Mouse (Mus musculus) testis, postnatal 14 days (tissue): ENCODE measurements at regions not wholly inside any gene's neighbourhood (a gene's known extent, or its start where the extent isn't known, plus 50 kb on each side); places are given as distances from the start of the nearest gene placed in this dataset.

Experiments used
- DNase-seq: peaks from one replicate; pipeline ENCODE4 v3.0.0; 2021; ENCODE audit warnings: low spot score

GRCm38 (mm10) chr15:62161975-62162647 is 1239.3 kb upstream of the A1bg start:
- DNase-seq = peak; percentile 14

GRCm38 (mm10) chr15:62161061-62161460 is 1238.2 kb upstream of the A1bg start:
- DNase-seq = no peak

GRCm38 (mm10) chr15:62158875-62159675 is 1236.3 kb upstream of the A1bg start:
- no peak for DNase-seq

GRCm38 (mm10) chr15:62157200-62158033 is 1234.6 kb upstream of the A1bg start:
- DNase-seq = no peak

GRCm38 (mm10) chr15:62153222-62153621 is 1230.4 kb upstream of the A1bg start:
- no peak for DNase-seq

GRCm38 (mm10) chr15:62152133-62152532 is 1229.3 kb upstream of the A1bg start:
- no peak for DNase-seq

- DNase-seq = no peak
Measured at GRCm38 (mm10) chr15:62151690-62152089, 1228.9 kb upstream of the A1bg start.

- DNase-seq = no peak
Measured at GRCm38 (mm10) chr15:62150296-62150695, 1227.5 kb upstream of the A1bg start.

GRCm38 (mm10) chr15:62148680-62149237 is 1225.9 kb upstream of the A1bg start:
- no peak for DNase-seq

- DNase-seq = no peak
Measured at GRCm38 (mm10) chr15:62147343-62147953, 1224.6 kb upstream of the A1bg start.

- DNase-seq = no peak
Measured at GRCm38 (mm10) chr15:62145643-62146285, 1223.0 kb upstream of the A1bg start.

GRCm38 (mm10) chr15:62144776-62145564 is 1222.2 kb upstream of the A1bg start:
- DNase-seq = no peak

GRCm38 (mm10) chr15:62139859-62140258 is 1217.0 kb upstream of the A1bg start:
- DNase-seq = no peak

GRCm38 (mm10) chr15:62139192-62139591 is 1216.4 kb upstream of the A1bg start:
- DNase-seq = no peak

GRCm38 (mm10) chr15:62138701-62139100 is 1215.9 kb upstream of the A1bg start:
- no peak for DNase-seq

GRCm38 (mm10) chr15:62136932-62137594 is 1214.3 kb upstream of the A1bg start:
- peak; percentile 8 for DNase-seq

- DNase-seq = no peak
Measured at GRCm38 (mm10) chr15:62134835-62135234, 1212.0 kb upstream of the A1bg start.

- DNase-seq = no peak
Measured at GRCm38 (mm10) chr15:62134308-62134707, 1211.5 kb upstream of the A1bg start.

GRCm38 (mm10) chr15:62132895-62133294 is 1210.1 kb upstream of the A1bg start:
- no peak for DNase-seq

- DNase-seq = no peak
Measured at GRCm38 (mm10) chr15:62131686-62132085, 1208.9 kb upstream of the A1bg start.
